Mouse (Mus musculus) lung, postnatal 0 days (tissue): ENCODE data around the gene Chd3. TPM values are rescaled to one million over a fixed set of nuclear protein-coding genes. Genes with fewer than 3 reads are reported as not detected.
"Not testable (repeated sequence)": the region's sequence is repeated elsewhere in the genome, so short reads cannot be mapped to it uniquely, and the experiment has no call there.

Experiments
- ATAC-seq: fragments of 200-750 bp; cut with Nextera tagmentation; 2 replicates; pipeline ENCODE4 v1.8.0; 2017; ENCODE audit warnings: moderate library complexity
- DNase-seq: peaks from one replicate; pipeline ENCODE4 v3.0.0-alpha.2; 2016; ENCODE audit warnings: low spot score
- H3K27ac ChIP-seq: fragments of 300-500 bp; sonication (generic); 2 replicates; pipeline ENCODE4 v1.5.1; 2014; ENCODE audit warnings: antibody characterized with exemption, mild to moderate bottlenecking, low read length, mixed read lengths
- H3K27me3 ChIP-seq: fragments of 300-500 bp; sonication (generic); replicated peaks from 2 replicates; pipeline ENCODE4 v1.6.1; 2014; ENCODE audit warnings: low read length, mixed read lengths; ENCODE audit not compliant: insufficient read depth
- H3K36me3 ChIP-seq: fragments of 300-500 bp; sonication (generic); 2 replicates; pipeline ENCODE4 v1.6.1; 2014; ENCODE audit warnings: low read length, mixed read lengths; ENCODE audit not compliant: insufficient read depth
- H3K4me1 ChIP-seq: fragments of 300-500 bp; sonication (generic); 2 replicates; pipeline ENCODE4 v1.6.1; 2014; ENCODE audit warnings: antibody characterized with exemption, low read depth, low read length, mixed read lengths; ENCODE audit not compliant: insufficient read depth
- H3K4me2 ChIP-seq: fragments of 300-500 bp; sonication (generic); replicated peaks from 2 replicates; pipeline ENCODE4 v1.6.1; 2014; ENCODE audit warnings: low read depth, mild to moderate bottlenecking, low read length, moderate library complexity, mixed read lengths
- H3K4me3 ChIP-seq: fragments of 300-500 bp; sonication (generic); 2 replicates; pipeline ENCODE4 v1.5.1; 2014; ENCODE audit warnings: low read depth, low read length
- H3K9ac ChIP-seq: fragments of 300-500 bp; sonication (generic); replicated peaks from 2 replicates; pipeline ENCODE4 v1.6.1; 2014; ENCODE audit warnings: low read depth, mild to moderate bottlenecking
- H3K9me3 ChIP-seq: fragments of 300-500 bp; sonication (generic); 2 replicates; pipeline ENCODE4 v1.6.1; 2016; ENCODE audit warnings: low read length, mixed read lengths
- CTCF ChIP-seq: IDR thresholded peaks from 2 replicates; pipeline ENCODE4 v1.5.1; 2016; ENCODE audit warnings: antibody characterized with exemption, mild to moderate bottlenecking
- EP300 ChIP-seq: IDR thresholded peaks from 2 replicates; pipeline ENCODE4 v1.6.1; 2016; ENCODE audit warnings: antibody characterized with exemption, mild to moderate bottlenecking, control low read depth
- WGBS: fragments of 180-500 bp; shearing (Covaris S2); extraction: QIAGEN DNeasy Blood & Tissue Kit; methylation state at CpG from one replicate; pipeline ENCODE4 v1.1.7; 2014; 5-methylcytosine and 5-hydroxymethylcytosine counted together
- polyA plus RNA-seq: library from polyadenylated mRNA; unstranded; fragments of >200 nt; fragmentation: Nextera tagmentation; extraction: Ambion mirVana; gene quantifications from 2 replicates; pipeline ENCODE4 v1.2.1, GENCODE M21; 2015

The Chd3 gene
- polyA plus RNA-seq, 1 experiment from 2014 or later: 29.9 TPM

GRCm38 (mm10) chr11:69323667-69324111 is 45.5 kb downstream of the Chd3 start, which contains the start of the genes Cntrob and Trappc1:
Gene Cntrob, minus strand, starts transcription at chr11:69323775.
Gene Trappc1, plus strand, starts transcription at chr11:69323980.
- H3K36me3 ChIP-seq: no peaks in the 10 kb centered on the region
- under 1% methylated on average over 30 of the region's 30 CpGs for WGBS
- H3K4me2 ChIP-seq: peak within 1 kb of the TSS; percentile 62
- DNase-seq (peak; percentile 100), ATAC-seq (peak; percentile 96)
- peak within 1 kb of the TSS; percentile 62 for H3K4me3 ChIP-seq
- H3K27ac ChIP-seq: peak within 1 kb of the TSS; percentile 83
- no peaks in the 10 kb centered on the region for H3K9me3 ChIP-seq
- H3K27me3 ChIP-seq: no peaks in the 10 kb centered on the region
- peaks cover 20% of the 10 kb centered on the region for H3K4me1 ChIP-seq
- TF ChIP-seq EP300 (0 out of 2 replicates have a peak, but pooled peaks have one; percentile 20), CTCF (no peak)
- H3K9ac ChIP-seq: peak within 1 kb of the TSS; percentile 65

DNA sequence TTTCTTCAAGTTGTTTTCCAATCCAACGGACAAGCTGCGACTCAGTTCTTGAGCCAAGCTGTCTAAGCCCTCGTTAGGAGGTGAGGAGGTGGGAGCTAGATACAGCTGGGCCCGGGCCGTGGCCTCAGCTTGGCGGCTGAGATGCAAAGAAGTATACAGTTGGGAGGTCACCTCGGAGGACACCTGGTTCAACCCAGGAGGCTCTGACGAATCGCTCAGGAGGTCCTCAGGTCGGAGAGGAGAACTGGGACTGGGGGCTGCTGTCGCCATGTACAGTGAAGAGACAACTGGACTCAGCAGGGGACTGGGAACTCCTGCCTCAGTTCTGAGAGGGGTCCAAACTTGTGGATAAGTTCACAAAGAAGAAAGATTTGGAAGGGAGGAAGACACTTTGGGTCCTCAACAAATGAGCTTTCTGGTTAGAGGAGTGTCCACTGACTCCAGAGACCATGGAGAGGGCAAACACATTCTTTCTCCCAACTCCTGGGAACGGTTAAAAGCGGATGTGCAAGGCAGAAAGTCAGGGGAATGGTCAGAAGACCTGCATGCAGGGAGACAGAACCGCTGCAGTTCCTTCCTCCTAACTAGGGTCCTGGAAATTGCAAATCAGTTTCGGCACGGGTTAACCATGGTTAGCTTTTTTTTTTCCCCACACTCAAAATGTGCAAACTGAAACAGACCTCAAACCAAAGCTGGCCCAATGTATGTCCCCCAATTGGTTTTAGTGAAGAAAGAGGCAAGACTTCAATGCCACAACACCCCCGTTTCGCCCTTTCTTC is 46.3 kb downstream of the Chd3 start:
- Histone ChIP-seq H3K4me3 (peak overlapping the region; percentile 62), H3K4me2 (peak overlapping the region; percentile 62), H3K4me1 (peaks cover 20% of the 10 kb centered on the region), H3K27ac (peak overlapping the region; percentile 83), H3K9me3 (no peaks in the 10 kb centered on the region), H3K27me3 (no peaks in the 10 kb centered on the region), H3K36me3 (no peaks in the 10 kb centered on the region), H3K9ac (peak overlapping the region; percentile 65)
- WGBS: 9% methylated on average over 18 of the region's 18 CpGs
- peak; percentile 31 for DNase-seq
- TF ChIP-seq EP300 (no peak), CTCF (no peak)
- ATAC-seq: no peak

GRCm38 (mm10) chr11:69322010-69322409 is 47.2 kb downstream of the Chd3 start:
- no peak overlapping the region for H3K27ac ChIP-seq
- no peak overlapping the region for H3K4me3 ChIP-seq
- DNase-seq: no peak
- WGBS: 72% methylated on average over 6 of the region's 6 CpGs
- H3K27me3 ChIP-seq: no peaks in the 10 kb centered on the region
- peaks cover 20% of the 10 kb centered on the region for H3K4me1 ChIP-seq
- no peaks in the 10 kb centered on the region for H3K36me3 ChIP-seq
- no peak overlapping the region for H3K4me2 ChIP-seq
- TF ChIP-seq EP300: no peak
- no peak for TF ChIP-seq CTCF
- no peak for ATAC-seq
- H3K9me3 ChIP-seq: no peaks in the 10 kb centered on the region
- no peak overlapping the region for H3K9ac ChIP-seq

DNA sequence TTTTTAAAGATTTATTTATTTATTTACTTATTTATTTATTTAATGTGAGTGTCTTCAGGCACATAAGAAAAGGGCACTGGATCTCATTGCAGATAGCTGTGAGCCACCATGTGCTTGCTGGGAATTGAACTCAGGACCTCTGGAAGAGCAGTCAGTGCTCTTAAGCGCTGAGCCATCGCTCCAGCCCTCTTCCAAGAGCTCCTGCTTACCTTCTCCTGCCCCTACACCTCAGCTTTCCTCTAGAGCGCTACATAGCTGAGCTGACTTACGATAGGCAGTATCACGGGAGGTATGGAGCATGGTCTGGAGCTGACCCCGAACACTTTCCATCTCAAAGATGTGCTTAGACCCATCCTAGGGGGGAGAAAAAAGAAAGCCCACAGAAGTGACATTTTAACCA is 47.6 kb downstream of the Chd3 start:
- Histone ChIP-seq H3K4me2 (no peak overlapping the region), H3K9ac (no peak overlapping the region)

GRCm38 (mm10) chr11:69318000-69318399 is 51.2 kb downstream of the Chd3 start:
- H3K4me1 ChIP-seq, H3K4me3 ChIP-seq, H3K27me3 ChIP-seq, H3K9me3 ChIP-seq, H3K27ac ChIP-seq, ATAC-seq, DNase-seq, H3K36me3 ChIP-seq, H3K9ac ChIP-seq, H3K4me2 ChIP-seq: not testable (repeated sequence)
- 89% methylated on average over 3 of the region's 3 CpGs for WGBS

More for the DNA sequence above, 47.6 kb downstream of the Chd3 start:
- Histone ChIP-seq H3K27me3 (no peaks in the 10 kb centered on the region), H3K36me3 (no peaks in the 10 kb centered on the region), H3K4me3 (no peak overlapping the region), H3K27ac (no peak overlapping the region), H3K9me3 (no peaks in the 10 kb centered on the region), H3K4me1 (peaks cover 18% of the 10 kb centered on the region)
- 90% methylated on average over 6 of the region's 6 CpGs for WGBS
- ATAC-seq (no peak), DNase-seq (no peak)
- no peak for TF ChIP-seq CTCF
- TF ChIP-seq EP300: no peak

DNA sequence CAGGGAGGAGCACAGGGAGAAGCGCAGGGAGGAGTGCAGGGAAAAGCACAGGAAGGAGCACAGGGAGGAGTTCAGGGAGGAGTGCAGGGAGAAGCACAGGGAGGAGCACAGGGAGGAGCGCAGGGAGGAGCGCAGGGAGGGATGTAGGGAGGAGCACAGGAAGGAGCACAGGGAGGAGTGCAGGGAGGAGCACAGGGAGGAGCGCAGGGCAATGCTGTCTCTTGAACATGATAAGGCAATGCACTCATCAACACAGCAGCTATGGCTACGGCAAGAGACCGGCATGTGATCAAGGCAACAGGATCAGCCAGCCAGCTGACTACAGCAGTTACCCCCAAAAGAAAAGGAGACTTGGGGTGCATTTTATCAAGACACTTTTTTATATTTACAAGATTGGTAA is 52.8 kb downstream of the Chd3 start:
- TF ChIP-seq CTCF (no peak), EP300 (no peak)
- Histone ChIP-seq H3K4me2 (no peak overlapping the region), H3K9ac (no peak overlapping the region), H3K9me3 (no peaks in the 10 kb centered on the region), H3K27me3 (no peaks in the 10 kb centered on the region), H3K4me1 (no peaks in the 10 kb centered on the region), H3K36me3 (no peaks in the 10 kb centered on the region), H3K4me3 (no peak overlapping the region), H3K27ac (no peak overlapping the region)
- no peak for DNase-seq
- 95% methylated on average over 6 of the region's 6 CpGs for WGBS
- ATAC-seq: no peak
